Mouse (Mus musculus) ES-Bruce4 (cell line): Measurements from ENCODE around the gene Arsk. TPM values are rescaled to one million over a fixed set of nuclear protein-coding genes. Genes with fewer than 3 reads are reported as not detected.

Experiments
- H3K27ac ChIP-seq: 2 replicates; pipeline ENCODE4 v1.5.1; 2012; ENCODE audit warnings: low read length, inconsistent platforms; ENCODE audit not compliant: insufficient read depth
- H3K27me3 ChIP-seq: 2 replicates; pipeline ENCODE4 v1.6.1; 2012; ENCODE audit warnings: mild to moderate bottlenecking, low read length, inconsistent platforms; ENCODE audit not compliant: control insufficient read depth, poor library complexity, insufficient read depth, severe bottlenecking
- H3K36me3 ChIP-seq: 2 replicates; pipeline ENCODE4 v1.6.1; 2012; ENCODE audit warnings: inconsistent platforms, mild to moderate bottlenecking, low read length, moderate library complexity; ENCODE audit not compliant: control insufficient read depth, poor library complexity, insufficient read depth, severe bottlenecking
- H3K4me1 ChIP-seq: one replicate; pipeline ENCODE4 v1.8.1; 2011; ENCODE audit warnings: low read length; ENCODE audit not compliant: control insufficient read depth, insufficient read depth
- H3K4me3 ChIP-seq: 2 replicates; pipeline ENCODE4 v1.5.1; 2011; ENCODE audit warnings: low read depth, mild to moderate bottlenecking, low read length
- H3K9ac ChIP-seq: 2 replicates; pipeline ENCODE4 v1.6.1; 2012; ENCODE audit warnings: low read depth, mild to moderate bottlenecking, inconsistent platforms; ENCODE audit not compliant: poor library complexity, severe bottlenecking
- H3K9me3 ChIP-seq: replicated peaks from 2 replicates; pipeline ENCODE4 v1.6.1; 2012; ENCODE audit warnings: mild to moderate bottlenecking, low read length, inconsistent platforms; ENCODE audit not compliant: control insufficient read depth, poor library complexity, insufficient read depth, severe bottlenecking
- CTCF ChIP-seq: IDR thresholded peaks from one replicate; pipeline ENCODE4 v1.8.1; 2011; ENCODE audit warnings: low read depth, low read length
- EP300 ChIP-seq: IDR thresholded peaks from 2 replicates; pipeline ENCODE4 v1.6.1; 2011; ENCODE audit warnings: low read depth, low read length; ENCODE audit not compliant: insufficient read depth
- POLR2A ChIP-seq: IDR thresholded peaks from one replicate; pipeline ENCODE4 v1.8.1; 2011; ENCODE audit warnings: low read length; ENCODE audit not compliant: insufficient read depth
- polyA plus RNA-seq: library from polyadenylated mRNA; stranded (reverse); fragments of >200 nt; gene quantifications from 2 replicates; pipeline ENCODE4 v1.2.4, GENCODE M21; 2011; ENCODE audit warnings: low read depth; ENCODE audit not compliant: missing spikeins, insufficient read depth, insufficient read length

Arsk gene
- polyA plus RNA-seq, 1 experiment = 9.9 TPM

DNA sequence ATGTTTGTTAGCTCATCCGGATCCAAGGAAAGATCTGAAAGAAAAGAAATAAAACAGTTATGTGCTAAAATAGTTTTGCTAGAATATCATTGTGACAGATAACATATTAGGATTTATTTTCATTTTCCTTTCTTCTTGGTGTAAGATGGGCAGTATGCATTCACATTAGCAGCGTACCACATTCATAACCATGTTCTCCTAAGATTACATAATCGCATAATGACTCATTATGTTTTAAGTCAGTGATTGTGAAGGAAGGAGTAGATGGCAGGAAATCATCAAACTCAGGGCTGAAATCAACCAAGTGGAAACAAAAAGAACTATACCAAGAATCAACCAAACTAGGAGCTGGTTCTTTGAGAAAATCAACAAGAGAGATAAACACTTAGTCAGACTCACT, 35.9 kb downstream of the Arsk start:
- TF ChIP-seq POLR2A (no peak), EP300 (no peak), CTCF (no peak)
- Histone ChIP-seq H3K9me3 (no peaks in the 10 kb centered on the region), H3K9ac (no peak overlapping the region), H3K4me3 (no peak overlapping the region), H3K27ac (no peak overlapping the region), H3K4me1 (no peaks in the 10 kb centered on the region), H3K36me3 (no peaks in the 10 kb centered on the region), H3K27me3 (no peaks in the 10 kb centered on the region)

DNA sequence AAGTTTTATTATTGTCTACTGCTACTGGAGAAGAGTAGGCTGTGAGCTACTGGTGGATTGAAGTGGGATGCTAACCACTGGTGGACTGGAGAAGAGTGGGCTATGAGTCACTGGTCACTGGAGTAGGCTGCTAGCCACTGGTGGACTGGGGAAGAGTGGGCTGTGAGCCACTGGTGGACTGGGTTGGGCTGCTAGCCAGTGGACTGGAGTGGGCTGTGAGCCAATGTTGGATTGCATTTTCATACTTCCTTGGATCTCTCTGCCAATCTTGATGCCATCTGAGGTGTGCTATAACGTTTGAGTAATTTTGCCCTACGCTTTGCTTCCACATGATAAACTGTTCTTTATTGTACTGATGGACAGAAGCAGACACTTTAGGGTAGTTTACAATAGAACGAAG, 36.3 kb downstream of the Arsk start:
- Histone ChIP-seq H3K36me3 (no peaks in the 10 kb centered on the region), H3K27me3 (no peaks in the 10 kb centered on the region), H3K27ac (no peak overlapping the region), H3K9me3 (no peaks in the 10 kb centered on the region), H3K4me1 (no peaks in the 10 kb centered on the region), H3K9ac (no peak overlapping the region), H3K4me3 (no peak overlapping the region)
- TF ChIP-seq EP300 (no peak), POLR2A (no peak), CTCF (no peak)

DNA sequence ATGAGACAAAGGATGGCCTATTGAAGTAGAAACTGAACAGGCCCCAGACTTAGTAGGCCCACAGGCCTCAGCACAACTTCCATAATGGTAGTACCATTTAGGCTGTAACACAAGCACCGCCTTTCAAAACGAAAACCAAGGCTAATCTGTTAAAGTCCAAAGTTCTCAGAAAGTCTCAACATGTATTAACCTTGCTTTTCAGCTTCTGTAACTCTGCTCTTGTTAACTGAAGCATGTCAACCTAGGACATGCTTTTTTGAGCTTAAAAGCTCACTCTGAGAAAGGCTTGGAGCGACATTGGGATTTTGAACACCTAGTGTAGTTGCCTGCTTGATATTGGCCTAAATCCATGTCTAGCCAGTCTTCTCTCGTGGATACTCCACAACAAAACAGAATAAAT, 38.9 kb downstream of the Arsk start:
- TF ChIP-seq EP300 (no peak), CTCF (no peak), POLR2A (no peak)
- Histone ChIP-seq H3K4me3 (no peak overlapping the region), H3K36me3 (no peaks in the 10 kb centered on the region), H3K27me3 (peaks cover 4% of the 10 kb centered on the region; the same call in 1 of the 2 replicates), H3K27ac (no peak overlapping the region), H3K9me3 (no peaks in the 10 kb centered on the region), H3K9ac (no peak overlapping the region), H3K4me1 (no peaks in the 10 kb centered on the region)

DNA sequence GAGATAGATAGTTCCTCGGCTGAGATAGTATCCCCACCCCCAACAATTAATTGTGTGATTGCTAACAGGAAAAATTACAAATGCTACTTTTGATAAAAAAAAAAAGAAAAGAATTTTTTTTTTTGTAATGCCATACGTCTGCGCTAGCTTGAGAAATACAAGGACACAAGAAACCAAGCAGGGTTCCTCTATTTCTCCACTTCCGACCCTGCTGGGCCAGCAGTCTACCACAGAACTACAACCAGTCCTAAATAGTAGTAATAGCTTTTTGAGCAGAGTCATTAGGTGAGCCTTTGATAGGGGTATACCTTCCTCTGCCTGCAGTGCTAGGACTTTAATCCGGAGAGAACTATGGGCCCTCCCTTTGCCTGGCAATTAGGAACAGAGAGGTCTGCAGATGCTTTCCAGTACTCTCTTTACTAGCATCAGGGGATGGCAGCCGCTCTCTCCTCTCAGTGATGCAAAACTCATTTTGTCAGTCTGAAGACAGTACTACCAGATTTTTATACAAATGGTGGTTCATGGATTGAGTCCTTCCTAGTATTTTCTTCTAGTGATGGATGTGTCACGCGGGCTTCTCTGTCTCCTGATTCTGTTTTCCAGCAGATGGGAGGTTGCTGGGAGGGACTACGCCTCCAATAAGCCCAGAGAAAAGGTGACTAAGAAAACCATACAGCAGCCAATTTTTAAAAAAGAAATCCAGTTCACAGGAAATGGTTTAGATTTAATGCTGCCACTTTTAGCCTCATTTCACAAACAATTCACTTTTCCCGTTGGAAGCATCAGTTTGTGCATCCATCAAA, 41.0 kb downstream of the Arsk start:
- Histone ChIP-seq H3K36me3 (no peaks in the 10 kb centered on the region), H3K27ac (no peak overlapping the region), H3K4me1 (no peaks in the 10 kb centered on the region), H3K4me3 (no peak overlapping the region), H3K9me3 (no peaks in the 10 kb centered on the region), H3K27me3 (peaks cover 4% of the 10 kb centered on the region; the same call in 1 of the 2 replicates), H3K9ac (no peak overlapping the region)
- no peak for TF ChIP-seq EP300

DNA sequence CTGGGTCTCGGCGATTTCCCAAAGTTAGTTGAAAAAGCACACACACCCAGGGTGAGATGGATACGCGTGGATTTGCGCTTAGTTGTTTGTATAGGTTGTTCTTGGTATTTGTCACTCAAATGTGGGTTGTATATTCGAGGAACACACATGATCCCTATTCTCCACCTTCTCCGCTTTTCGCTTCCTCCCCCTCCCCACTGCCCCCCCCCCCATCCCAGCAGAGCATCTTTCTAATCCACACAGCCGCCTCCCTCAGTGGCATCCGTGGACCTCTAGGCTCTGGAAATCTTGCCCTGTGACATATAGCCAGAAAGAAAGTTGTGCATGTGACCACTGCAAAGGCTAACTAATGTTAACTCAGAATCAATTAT, 41.6 kb downstream of the Arsk start, which contains the start of gene Gpr150:
TSS of gene Gpr150 (minus strand) at position 101 of the 371 bp plus-strand sequence.
- no peak within 1 kb of the TSS for H3K27ac ChIP-seq

DNA sequence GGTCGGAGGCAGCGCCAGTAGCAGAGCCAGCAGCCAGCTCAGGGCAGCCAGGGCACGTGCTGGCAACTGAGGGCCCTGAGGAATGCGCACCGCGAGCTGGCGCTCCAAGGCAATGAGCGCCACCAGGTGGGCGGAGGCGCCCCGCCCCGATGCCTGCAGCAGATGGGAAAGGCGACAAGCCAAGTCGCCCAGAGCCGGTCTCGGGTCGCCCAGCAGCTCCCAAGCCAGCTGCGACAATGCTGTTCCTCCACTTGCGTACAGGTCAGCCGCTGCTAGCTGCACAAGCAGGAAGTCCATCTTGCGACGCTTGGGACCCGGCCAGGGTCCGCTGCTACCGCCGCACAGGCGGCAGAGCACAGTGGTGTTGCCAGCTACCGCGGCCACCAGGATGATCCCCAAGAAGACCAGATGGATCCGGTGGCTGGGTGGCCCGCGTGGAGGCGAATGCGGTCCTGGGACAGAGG, 42.2 kb downstream of the Arsk start:
- TF ChIP-seq POLR2A (no peak), CTCF (peak; percentile 22)
- H3K27ac ChIP-seq = no peak overlapping the region
- no peaks in the 10 kb centered on the region for H3K36me3 ChIP-seq
- H3K27me3 ChIP-seq = peaks cover 4% of the 10 kb centered on the region; the same call in 1 of the 2 replicates
- no peaks in the 10 kb centered on the region for H3K9me3 ChIP-seq
- H3K4me1 ChIP-seq = no peaks in the 10 kb centered on the region
- peak overlapping the region; percentile 55 for H3K4me3 ChIP-seq
- peak overlapping the region; percentile 19 for H3K9ac ChIP-seq

More for the DNA sequence above, 41.6 kb downstream of the Arsk start, which contains the start of gene Gpr150:
- Histone ChIP-seq H3K9me3 (no peaks in the 10 kb centered on the region), H3K36me3 (no peaks in the 10 kb centered on the region), H3K4me1 (no peaks in the 10 kb centered on the region), H3K27me3 (peaks cover 4% of the 10 kb centered on the region; the same call in 1 of the 2 replicates), H3K4me3 (peak within 1 kb of the TSS; percentile 55), H3K9ac (peak within 1 kb of the TSS; percentile 19)
- TF ChIP-seq EP300 (no peak), CTCF (no peak), POLR2A (no peak)
